Mouse (Mus musculus) heart, adult 2 months (tissue): ENCODE measurements around the gene Tasp1.

Experiments
- CTCF ChIP-seq: fragments of 200-600 bp; IDR thresholded peaks from 2 replicates; pipeline ENCODE4 v1.8.1; 2022; ENCODE audit warnings: antibody characterized with exemption, mild to moderate bottlenecking, moderate library complexity
- EP300 ChIP-seq: fragments of 200-500 bp; IDR thresholded peaks from 2 replicates; pipeline ENCODE4 v1.6.1; 2011; ENCODE audit warnings: low read depth, low read length, control low read depth; ENCODE audit not compliant: insufficient read depth
- POLR2A ChIP-seq: fragments of 200-500 bp; IDR thresholded peaks from 2 replicates; pipeline ENCODE4 v1.6.1; 2011; ENCODE audit warnings: mild to moderate bottlenecking, low read depth, low read length, control low read depth; ENCODE audit not compliant: insufficient read depth

- no peak for TF ChIP-seq CTCF
- no peak for TF ChIP-seq POLR2A
- TF ChIP-seq EP300: no peak
Observed at GRCm38 (mm10) chr2:139948843-139949242, 117.8 kb downstream of the Tasp1 start.
